Mouse (Mus musculus): ENCODE measurements around the gene Stap1.

DNA sequence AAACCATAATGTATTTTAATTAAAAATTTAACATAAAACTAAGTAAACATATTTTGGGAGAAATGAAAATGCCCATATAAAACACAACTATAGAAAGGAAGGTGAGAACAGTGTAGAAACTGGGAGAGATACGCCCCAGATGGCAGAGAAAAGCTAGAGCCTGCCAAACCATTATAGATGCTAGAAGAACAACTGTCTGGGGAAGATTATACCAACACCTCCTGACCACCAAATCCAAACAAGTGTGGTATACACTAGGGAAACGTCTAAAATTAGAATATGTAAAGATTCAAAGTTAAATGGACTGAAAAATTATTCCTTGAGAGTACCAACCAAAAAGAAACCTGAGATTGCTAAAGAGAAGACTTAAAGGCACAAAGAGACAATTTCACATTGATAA, 35.1 kb downstream of the Stap1 start:
- TF ChIP-seq POLR2A (IDR thresholded peaks at IDR 0.05; ENCODE audit: insufficient read length, low read depth) (no peak), SRF (IDR thresholded peaks at IDR 0.05; ENCODE audit: control insufficient read depth, insufficient read length, low read depth) (no peak), TCF12 (IDR thresholded peaks at IDR 0.05; ENCODE audit: insufficient read depth, poor library complexity, severe bottlenecking) (no peak), CEBPB (IDR thresholded peaks at IDR 0.05; ENCODE audit: insufficient read depth, poor library complexity, severe bottlenecking) (no peak), USF1 (IDR thresholded peaks at IDR 0.05; ENCODE audit: low read depth) (no peak), POLR2AphosphoS2 (IDR thresholded peaks at IDR 0.05; ENCODE audit: insufficient read length, low read depth) (no peak), MYOD1 (IDR thresholded peaks at IDR 0.05; ENCODE audit: control insufficient read depth in 1 of 3, insufficient read length in 2 of 3, low read depth in 2 of 3) (no peak), E2F4 (IDR thresholded peaks at IDR 0.05; ENCODE audit: insufficient read depth) (no peak), TCF3 (IDR thresholded peaks at IDR 0.05; ENCODE audit: insufficient read length, low read depth) (no peak), MAX (IDR thresholded peaks at IDR 0.05; ENCODE audit: low read depth) (no peak), MYOG (IDR thresholded peaks at IDR 0.05; ENCODE audit: control insufficient read depth in 1 of 3, insufficient read depth in 1 of 3, insufficient read length in 2 of 3, low read depth in 2 of 3) (no peak), REST (IDR thresholded peaks at IDR 0.05; ENCODE audit: insufficient read depth, insufficient read length) (no peak)

All from myocyte (in vitro differentiated cells).